Mouse (Mus musculus) kidney, adult 2 months (tissue): ENCODE data around the gene Prkn.

ENCODE experiments used
- CTCF ChIP-seq: fragments of 200-500 bp; conservative IDR thresholded peaks from 2 replicates; pipeline ENCODE4 v1.5.1; 2011; ENCODE audit warnings: low read depth, mild to moderate bottlenecking, control low read depth, low read length, moderate library complexity, mixed read lengths; ENCODE audit not compliant: insufficient read depth, insufficient read length
- POLR2A ChIP-seq: fragments of 200-500 bp; IDR thresholded peaks from one replicate; pipeline ENCODE4 v1.6.1; 2011; ENCODE audit warnings: low read depth, low read length, control low read depth

- TF ChIP-seq POLR2A (no peak), CTCF (no peak)
Observed at GRCm38 (mm10) chr17:11383364-11383962, 543.3 kb downstream of the Prkn start.
